Mouse (Mus musculus) brain, embryonic 14.5 days (tissue): Measurements from ENCODE around the gene Gm6526. TPM values are rescaled to one million over a fixed set of nuclear protein-coding genes. Genes with fewer than 3 reads are reported as not detected.
"Not testable (repeated sequence)": the region's sequence is repeated elsewhere in the genome, so short reads cannot be mapped to it uniquely, and the experiment has no call there.

Source experiments
- DNase-seq: peaks from one replicate; pipeline ENCODE4 v3.0.0-alpha.2; 2011; ENCODE audit warnings: low read depth
- CTCF ChIP-seq: fragments of 200-500 bp; IDR thresholded peaks from 2 replicates; pipeline ENCODE4 v1.5.1; 2012; ENCODE audit warnings: inconsistent platforms, mild to moderate bottlenecking, moderate library complexity, borderline replicate concordance; ENCODE audit not compliant: insufficient read depth, insufficient read length; ENCODE audit errors: extremely low read depth
- POLR2A ChIP-seq: fragments of 200-500 bp; IDR thresholded peaks from 2 replicates; pipeline ENCODE4 v1.6.1; 2012; ENCODE audit warnings: mild to moderate bottlenecking, inconsistent platforms, borderline replicate concordance; ENCODE audit not compliant: poor library complexity, insufficient read depth, insufficient read length, severe bottlenecking; ENCODE audit errors: extremely low read depth
- polyA plus RNA-seq: library from polyadenylated mRNA; depleted of rRNA; stranded (reverse); fragments of >200 nt; gene quantifications from 2 replicates; pipeline ENCODE4 v1.2.3, GENCODE M21; 2012; rRNA removed

The Gm6526 gene
- polyA plus RNA-seq: not detected in 2 replicates

- DNase-seq: not testable (repeated sequence)
Observed at GRCm38 (mm10) chr14:43747566-43747965, at the start of gene Gm6526. Gene Gm6526, plus strand, starts transcription at chr14:43747866.

- DNase-seq: not testable (repeated sequence)
Observed at GRCm38 (mm10) chr14:43727385-43727784, 20.3 kb upstream of the Gm6526 start, which contains the start of gene Gm16506. Gene Gm16506, minus strand, starts transcription at chr14:43727485.

- DNase-seq: not testable (repeated sequence)
Observed at GRCm38 (mm10) chr14:43784645-43785044, 37.0 kb downstream of the Gm6526 start, which contains the start of gene Gm8180. Gene Gm8180, minus strand, starts transcription at chr14:43784745.

- not testable (repeated sequence) for DNase-seq
Observed at GRCm38 (mm10) chr14:43793811-43794210, 46.1 kb downstream of the Gm6526 start.

GRCm38 (mm10) chr14:43796069-43796904 is 48.6 kb downstream of the Gm6526 start:
- DNase-seq: peak; percentile 1
- no peak for TF ChIP-seq CTCF
- TF ChIP-seq POLR2A: no peak

GRCm38 (mm10) chr14:43796905-43797470 is 49.3 kb downstream of the Gm6526 start:
- peak; percentile 1 for DNase-seq

- not testable (repeated sequence) for DNase-seq
Observed at GRCm38 (mm10) chr14:43804435-43804834, 56.8 kb downstream of the Gm6526 start.

Other genes starting within 250 kb of the Gm6526 start
- not detected in 2 replicates for gene Gm5799, start 204.3 kb upstream of the Gm6526 start, polyA plus RNA-seq
- gene Gm17654, start 168.7 kb upstream of the Gm6526 start, polyA plus RNA-seq: not detected in 2 replicates
- gene Gm10375, start 139.9 kb upstream of the Gm6526 start, polyA plus RNA-seq: not detected in 2 replicates
- not detected in 2 replicates for gene Gm8165, start 70.7 kb upstream of the Gm6526 start, polyA plus RNA-seq
- gene Gm7324, start 50.0 kb upstream of the Gm6526 start, polyA plus RNA-seq: 0.68 and 0.72 TPM in 2 replicates
- not detected in 2 replicates for gene Gm16506, start 20.4 kb upstream of the Gm6526 start, polyA plus RNA-seq
- not detected in 2 replicates for gene Gm8180, start 36.9 kb downstream of the Gm6526 start, polyA plus RNA-seq
- gene Ear1, start 127.7 kb downstream of the Gm6526 start, polyA plus RNA-seq: 0.18 and 0.21 TPM in 2 replicates
- not detected in 2 replicates for gene Ear10, start 175.7 kb downstream of the Gm6526 start, polyA plus RNA-seq
- gene Gm8113, start 177.5 kb downstream of the Gm6526 start, polyA plus RNA-seq: 6.4 and 9.7 TPM in 2 replicates
- not detected in 2 replicates for gene Ang5, start 209.2 kb downstream of the Gm6526 start, polyA plus RNA-seq